Mouse (Mus musculus): ENCODE results near the gene Pi4kb. TPM values are rescaled to one million over a fixed set of nuclear protein-coding genes. Genes with fewer than 3 reads are reported as not detected.

Gene Pi4kb
- polyA plus RNA-seq, 1 experiment from 2014 or later = 20.7 TPM

DNA sequence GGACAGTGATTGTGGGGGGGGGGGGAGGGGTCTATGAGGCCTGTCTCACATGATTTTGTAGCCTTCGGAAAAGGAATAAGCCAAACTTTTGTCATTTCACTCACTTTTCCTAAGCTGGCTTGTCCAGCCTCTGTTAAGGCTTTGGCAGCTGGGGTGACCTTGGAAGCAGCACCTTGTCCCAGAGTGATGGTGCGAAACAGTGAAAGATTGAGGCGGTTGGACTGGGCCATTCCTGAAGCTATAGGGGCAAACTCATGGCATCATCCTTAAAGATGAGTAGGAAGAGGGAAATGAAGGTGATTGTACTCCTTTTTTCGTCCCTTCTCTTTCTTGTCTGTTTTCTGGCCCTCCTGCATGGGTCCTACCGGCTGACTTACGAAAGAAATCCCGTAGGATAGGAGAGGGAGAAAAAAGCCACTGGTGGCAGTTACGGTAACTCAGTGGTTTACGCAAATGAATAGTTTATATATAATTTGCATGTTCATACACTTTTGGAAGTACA, 454 bp upstream of the Pi4kb start:
- 0 out of 2 replicates have a peak, but pooled peaks cover 3% of the 10 kb centered on the region for H3K36me3 ChIP-seq (ENCODE audit: insufficient read depth, low read length)
- no peak for TF ChIP-seq CTCF (IDR thresholded peaks at IDR 0.05; ENCODE audit: low read depth)
- ATAC-seq (replicated peaks; ENCODE audit: low FRiP score, low read depth) (peak; percentile 34; the same call in 1 of the 2 replicates), DNase-seq (ENCODE audit: low spot score) (peak; percentile 17)
- peak overlapping the region; percentile 51 for H3K9ac ChIP-seq (ENCODE audit: low read depth, low read length)
- no peaks in the 10 kb centered on the region for H3K27me3 ChIP-seq (ENCODE audit: insufficient read depth, low read length)
- peak overlapping the region; percentile 69 for H3K4me2 ChIP-seq (ENCODE audit: low read length)
- H3K4me1 ChIP-seq (replicated peaks; ENCODE audit: insufficient read depth, low read length) = peaks cover 9% of the 10 kb centered on the region
- H3K9me3 ChIP-seq (replicated peaks; ENCODE audit: low read length) = no peaks in the 10 kb centered on the region
- H3K4me3 ChIP-seq (replicated peaks; ENCODE audit: low read depth, low read length) = peak overlapping the region; percentile 77
- 21% methylated on average over 9 of the region's 9 CpGs for WGBS
- H3K27ac ChIP-seq = 0 out of 2 replicates have a peak overlapping the region, but pooled peaks have one; percentile 26

DNA sequence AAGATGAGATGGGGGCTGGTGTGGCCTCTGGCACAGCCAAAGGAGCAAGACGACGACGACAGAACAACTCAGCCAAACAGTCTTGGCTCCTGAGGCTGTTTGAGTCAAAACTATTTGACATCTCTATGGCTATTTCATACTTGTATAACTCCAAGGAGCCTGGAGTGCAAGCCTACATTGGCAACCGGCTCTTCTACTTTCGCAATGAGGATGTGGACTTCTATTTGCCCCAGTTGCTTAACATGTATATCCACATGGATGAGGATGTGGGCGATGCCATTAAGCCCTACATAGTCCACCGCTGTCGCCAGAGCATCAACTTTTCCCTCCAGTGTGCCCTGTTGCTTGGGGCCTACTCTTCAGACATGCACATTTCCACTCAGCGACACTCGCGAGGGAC, 9.8 kb downstream of the Pi4kb start:
- no peak overlapping the region for H3K4me3 ChIP-seq (replicated peaks; ENCODE audit: low read depth, low read length)
- 92% methylated on average over 11 of the region's 11 CpGs for WGBS
- H3K27me3 ChIP-seq (ENCODE audit: insufficient read depth, low read length) = no peaks in the 10 kb centered on the region
- no peak overlapping the region for H3K4me2 ChIP-seq (ENCODE audit: low read length)
- TF ChIP-seq CTCF (IDR thresholded peaks at IDR 0.05; ENCODE audit: low read depth) = no peak
- H3K4me1 ChIP-seq (replicated peaks; ENCODE audit: insufficient read depth, low read length) = peaks cover 7% of the 10 kb centered on the region; the same call in 1 of the 2 replicates
- no peak for DNase-seq (ENCODE audit: low spot score)
- no peaks in the 10 kb centered on the region for H3K9me3 ChIP-seq (replicated peaks; ENCODE audit: low read length)
- no peak for ATAC-seq (replicated peaks; ENCODE audit: low FRiP score, low read depth)
- peaks cover 19% of the 10 kb centered on the region; the same call in 1 of the 2 replicates for H3K36me3 ChIP-seq (ENCODE audit: insufficient read depth, low read length)
- no peak overlapping the region for H3K9ac ChIP-seq (ENCODE audit: low read depth, low read length)
- H3K27ac ChIP-seq = no peak overlapping the region

DNA sequence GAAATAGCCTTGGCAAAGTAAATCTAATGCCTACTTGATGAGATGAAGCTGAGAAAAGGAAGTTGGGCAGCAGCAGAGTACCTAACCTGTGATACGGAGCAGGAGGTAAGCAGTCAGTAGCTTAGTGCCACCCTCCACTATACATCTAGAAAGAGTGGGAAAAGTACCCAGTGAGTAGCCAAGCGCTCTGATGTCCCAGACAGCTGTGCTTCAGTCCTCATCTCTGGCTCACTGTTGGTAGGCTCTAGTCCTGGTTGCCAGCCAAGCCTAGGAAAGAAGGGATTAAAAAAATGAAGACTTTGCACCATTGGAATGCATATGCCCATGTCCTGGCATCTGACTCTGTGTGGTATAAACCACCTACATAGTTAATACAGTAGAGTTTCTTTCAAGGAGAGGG, 11.0 kb downstream of the Pi4kb start:
- Histone ChIP-seq H3K9ac (ENCODE audit: low read depth, low read length) (no peak overlapping the region), H3K27ac (no peak overlapping the region), H3K4me2 (ENCODE audit: low read length) (no peak overlapping the region), H3K9me3 (replicated peaks; ENCODE audit: low read length) (no peaks in the 10 kb centered on the region), H3K4me3 (replicated peaks; ENCODE audit: low read depth, low read length) (no peak overlapping the region), H3K27me3 (ENCODE audit: insufficient read depth, low read length) (no peaks in the 10 kb centered on the region), H3K36me3 (ENCODE audit: insufficient read depth, low read length) (peaks cover 21% of the 10 kb centered on the region; the same call in 1 of the 2 replicates), H3K4me1 (replicated peaks; ENCODE audit: insufficient read depth, low read length) (peaks cover 7% of the 10 kb centered on the region; the same call in 1 of the 2 replicates)
- no peak for DNase-seq (ENCODE audit: low spot score)
- ATAC-seq (replicated peaks; ENCODE audit: low FRiP score, low read depth) = no peak
- 90% methylated on average over 2 of the region's 2 CpGs for WGBS
- no peak for TF ChIP-seq CTCF (IDR thresholded peaks at IDR 0.05; ENCODE audit: low read depth)

DNA sequence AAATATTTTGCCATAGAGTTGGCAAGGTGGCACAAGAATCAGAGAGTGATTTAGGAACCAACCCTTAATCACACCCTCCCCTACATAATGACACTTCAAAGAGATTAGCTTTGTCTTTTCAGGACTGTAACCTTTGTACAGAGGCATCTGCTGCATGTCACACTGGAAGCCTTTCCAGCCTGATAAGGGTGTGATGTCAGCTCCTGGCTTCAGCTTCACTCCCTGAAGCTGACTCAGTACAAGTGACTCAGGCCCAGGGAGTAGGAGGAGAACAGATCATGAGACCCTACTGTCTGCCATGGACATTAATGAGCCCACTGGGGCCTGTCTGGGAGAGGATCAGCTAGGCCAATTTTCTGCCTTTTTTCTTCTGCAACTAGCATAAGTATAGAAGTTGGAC, 13.0 kb downstream of the Pi4kb start:
- no peak overlapping the region for H3K9ac ChIP-seq (ENCODE audit: low read depth, low read length)
- H3K27ac ChIP-seq = no peak overlapping the region
- TF ChIP-seq CTCF (IDR thresholded peaks at IDR 0.05; ENCODE audit: low read depth) = no peak
- H3K4me1 ChIP-seq (replicated peaks; ENCODE audit: insufficient read depth, low read length) = peaks cover 7% of the 10 kb centered on the region; the same call in 1 of the 2 replicates
- DNase-seq (ENCODE audit: low spot score) (no peak), ATAC-seq (replicated peaks; ENCODE audit: low FRiP score, low read depth) (no peak)
- H3K36me3 ChIP-seq (ENCODE audit: insufficient read depth, low read length) = peaks cover 25% of the 10 kb centered on the region; the same call in 1 of the 2 replicates
- no peak overlapping the region for H3K4me3 ChIP-seq (replicated peaks; ENCODE audit: low read depth, low read length)
- no peaks in the 10 kb centered on the region for H3K27me3 ChIP-seq (ENCODE audit: insufficient read depth, low read length)
- no peak overlapping the region for H3K4me2 ChIP-seq (ENCODE audit: low read length)
- no peaks in the 10 kb centered on the region for H3K9me3 ChIP-seq (replicated peaks; ENCODE audit: low read length)

DNA sequence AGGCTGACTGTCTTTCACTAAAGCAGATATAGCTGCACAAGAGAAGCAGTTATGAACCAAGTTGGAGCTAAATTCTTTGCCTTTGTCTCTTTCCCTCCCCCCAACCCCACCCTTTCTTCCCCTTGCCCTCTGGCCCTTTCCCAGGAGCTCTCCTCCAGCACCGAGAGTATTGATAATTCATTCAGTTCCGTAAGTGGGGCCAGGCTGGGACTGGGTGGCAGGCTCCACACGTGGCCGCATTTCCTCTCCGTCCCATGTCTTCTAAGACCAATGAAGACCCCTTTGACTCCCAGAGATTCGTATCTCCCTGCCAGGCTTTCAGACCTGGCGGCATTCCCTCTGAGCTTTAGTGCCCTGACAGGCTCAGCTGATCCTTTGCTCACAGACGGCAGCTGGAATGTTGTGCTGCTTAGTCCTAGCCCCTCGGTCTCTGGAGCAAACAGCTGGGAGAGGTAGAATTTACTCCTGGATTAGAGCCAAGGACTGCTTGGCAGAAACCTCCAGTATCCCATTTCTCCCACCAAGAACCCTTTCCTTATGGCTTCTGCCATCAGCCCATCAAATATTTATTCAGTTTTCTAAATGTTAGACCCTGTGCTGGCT, 14.7 kb downstream of the Pi4kb start:
- Histone ChIP-seq H3K9me3 (replicated peaks; ENCODE audit: low read length) (no peaks in the 10 kb centered on the region), H3K4me2 (ENCODE audit: low read length) (no peak overlapping the region), H3K9ac (ENCODE audit: low read depth, low read length) (no peak overlapping the region), H3K36me3 (ENCODE audit: insufficient read depth, low read length) (peaks cover 32% of the 10 kb centered on the region; the same call in 1 of the 2 replicates), H3K4me1 (replicated peaks; ENCODE audit: insufficient read depth, low read length) (peaks cover 7% of the 10 kb centered on the region; the same call in 1 of the 2 replicates), H3K27me3 (ENCODE audit: insufficient read depth, low read length) (no peaks in the 10 kb centered on the region), H3K27ac (no peak overlapping the region), H3K4me3 (replicated peaks; ENCODE audit: low read depth, low read length) (no peak overlapping the region)
- ATAC-seq (replicated peaks; ENCODE audit: low FRiP score, low read depth) = no peak
- no peak for TF ChIP-seq CTCF (IDR thresholded peaks at IDR 0.05; ENCODE audit: low read depth)
- peak; percentile 28 for DNase-seq (ENCODE audit: low spot score)
- WGBS = 29% methylated on average over 9 of the region's 9 CpGs

DNA sequence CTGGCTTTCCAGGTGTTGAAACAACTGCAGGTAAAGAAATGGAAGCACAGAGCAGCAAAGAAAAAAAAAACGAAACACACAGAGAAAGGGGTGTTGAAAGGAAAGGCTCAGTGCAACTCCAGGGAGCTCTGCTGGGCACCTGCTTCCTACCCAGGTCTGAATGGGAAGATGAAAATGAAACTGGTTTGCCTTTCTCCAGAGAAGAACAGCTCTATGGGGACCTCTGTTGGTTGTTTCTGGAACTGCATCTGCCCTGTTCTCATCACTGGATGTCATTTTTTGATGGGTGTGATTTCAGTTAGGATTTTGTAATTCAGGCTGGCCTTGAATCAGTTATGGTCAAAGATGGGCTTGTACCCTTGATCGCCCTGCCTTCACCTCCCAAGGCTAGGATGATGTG, 22.4 kb downstream of the Pi4kb start:
- Histone ChIP-seq H3K27me3 (ENCODE audit: insufficient read depth, low read length) (no peaks in the 10 kb centered on the region), H3K4me3 (replicated peaks; ENCODE audit: low read depth, low read length) (no peak overlapping the region), H3K27ac (no peak overlapping the region), H3K4me1 (replicated peaks; ENCODE audit: insufficient read depth, low read length) (no peaks in the 10 kb centered on the region), H3K4me2 (ENCODE audit: low read length) (no peak overlapping the region), H3K9ac (ENCODE audit: low read depth, low read length) (no peak overlapping the region), H3K9me3 (replicated peaks; ENCODE audit: low read length) (no peaks in the 10 kb centered on the region), H3K36me3 (ENCODE audit: insufficient read depth, low read length) (peaks cover 57% of the 10 kb centered on the region)
- TF ChIP-seq CTCF (IDR thresholded peaks at IDR 0.05; ENCODE audit: low read depth) = peak; percentile 96
- 37% methylated on average over 2 of the region's 2 CpGs for WGBS
- ATAC-seq (replicated peaks; ENCODE audit: low FRiP score, low read depth) = no peak
- peak; percentile 87 for DNase-seq (ENCODE audit: low spot score)

Data from kidney, postnatal 0 days (tissue).